Mouse (Mus musculus) left cerebral cortex, postnatal 10 days (tissue): ENCODE measurements around the gene D3Ertd254e. TPM values are rescaled to one million over a fixed set of nuclear protein-coding genes. Genes with fewer than 3 reads are reported as not detected.
A peak's percentile ranks its signal among the peaks of the same experiment; 100 is the strongest.
"Not testable (repeated sequence)": the region's sequence is repeated elsewhere in the genome, so short reads cannot be mapped to it uniquely, and the experiment has no call there.

Experiments
- DNase-seq, 2 experiments: peaks; one replicate each; pipeline ENCODE4 v3.0.0; 2021 to 2022; ENCODE audit warnings: low spot score in 2 of 2, mixed read lengths in 1 of 2; ENCODE audit errors: extremely low spot score in 1 of 2
- intact Hi-C: fragments of 180-260 bp; cut with DNase I; formaldehyde crosslinking; loops from one replicate; pipeline ENCODE4 v1.15.1; 2025
- total RNA-seq, 2 experiments: library from RNA; stranded (reverse); gene quantifications; 2 replicates each; pipeline ENCODE4 v1.2.3; 2021

The D3Ertd254e gene
- total RNA-seq, result 10 to 100 TPM; 17.2 to 18.4 TPM

DNA sequence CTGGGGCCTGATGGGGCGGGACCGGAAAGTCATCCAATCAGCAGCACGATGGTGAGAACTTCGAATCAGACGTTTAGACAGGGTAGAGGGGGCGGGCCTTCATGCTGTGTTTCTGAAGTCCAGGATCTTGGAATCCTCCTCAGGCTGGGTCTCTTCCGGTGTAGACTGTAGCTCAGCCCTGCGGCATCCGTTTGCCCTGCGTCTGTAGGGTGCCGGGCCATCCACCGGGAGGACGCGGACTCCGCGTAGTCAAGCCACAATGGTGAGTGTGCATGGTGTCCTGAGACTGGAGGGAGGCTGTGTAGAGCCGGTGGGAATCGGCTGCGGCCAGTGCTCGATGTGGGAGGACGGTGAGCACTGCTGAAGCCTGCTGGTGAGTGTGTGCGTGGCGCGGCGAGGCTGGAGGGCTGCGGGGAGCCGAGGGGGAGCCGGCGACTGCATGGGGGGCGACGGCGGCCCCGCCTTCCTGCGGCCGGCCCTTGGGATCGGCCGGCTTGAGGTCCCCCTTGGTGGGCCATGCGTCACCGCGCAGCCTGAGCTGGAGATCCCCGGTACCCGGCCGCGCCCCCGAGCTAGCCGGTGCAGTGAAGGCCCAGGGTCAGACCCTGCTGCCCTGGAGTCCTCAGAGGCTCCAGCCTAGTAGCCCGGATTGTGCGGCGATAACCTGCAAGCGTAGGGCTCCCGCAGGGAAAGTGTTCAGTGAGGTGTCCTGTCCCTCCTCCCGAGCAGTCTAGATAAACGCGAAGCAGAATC, at the start of gene D3Ertd254e:
Gene D3Ertd254e (plus strand): TSS at position 84 of the 753 bp plus-strand sequence.
- DNase-seq, result peak; percentile 92 to 94
- intact Hi-C loops, result no loop called here

DNA sequence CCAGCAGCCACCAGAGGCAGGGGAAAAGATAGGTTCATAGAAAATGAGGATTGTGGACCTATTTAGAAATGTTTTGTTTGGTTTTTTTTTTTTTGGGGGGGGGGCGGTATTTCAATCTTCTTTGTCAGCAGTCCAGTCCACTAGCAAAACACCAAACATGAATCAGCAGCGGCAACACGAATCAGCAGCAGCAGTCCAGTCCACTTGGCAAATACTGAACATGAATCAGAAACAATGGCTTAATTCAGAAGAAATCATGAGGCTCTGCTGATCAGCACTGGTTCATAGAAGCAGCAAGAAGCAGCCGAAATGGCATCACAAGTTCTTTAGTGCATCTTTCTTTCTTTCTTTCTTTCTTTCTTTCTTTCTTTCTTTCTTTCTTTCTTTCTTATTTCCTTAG, 34.7 kb upstream of the D3Ertd254e start:
- DNase-seq, result no peak
- intact Hi-C loops, result no loop called here

GRCm38 (mm10) chr3:36119684-36120548, 30.9 kb upstream of the D3Ertd254e start:
- intact Hi-C loops, result no loop called here

GRCm38 (mm10) chr3:36126176-36126575, 24.6 kb upstream of the D3Ertd254e start:
- intact Hi-C loops, DNase-seq: not testable (repeated sequence)

More at GRCm38 (mm10) chr3:36119684-36120548, 30.9 kb upstream of the D3Ertd254e start:
- DNase-seq, result no peak

- intact Hi-C loops, result no loop called here
- DNase-seq, result no peak
Observed at GRCm38 (mm10) chr3:36136152-36136551, 14.7 kb upstream of the D3Ertd254e start.

- intact Hi-C loops, result no loop called here
- DNase-seq, result no peak
Observed at GRCm38 (mm10) chr3:36137560-36137959, 13.3 kb upstream of the D3Ertd254e start.

- DNase-seq, result no peak
- intact Hi-C loops, result no loop called here
Observed at GRCm38 (mm10) chr3:36138171-36138660, 12.6 kb upstream of the D3Ertd254e start.

DNA sequence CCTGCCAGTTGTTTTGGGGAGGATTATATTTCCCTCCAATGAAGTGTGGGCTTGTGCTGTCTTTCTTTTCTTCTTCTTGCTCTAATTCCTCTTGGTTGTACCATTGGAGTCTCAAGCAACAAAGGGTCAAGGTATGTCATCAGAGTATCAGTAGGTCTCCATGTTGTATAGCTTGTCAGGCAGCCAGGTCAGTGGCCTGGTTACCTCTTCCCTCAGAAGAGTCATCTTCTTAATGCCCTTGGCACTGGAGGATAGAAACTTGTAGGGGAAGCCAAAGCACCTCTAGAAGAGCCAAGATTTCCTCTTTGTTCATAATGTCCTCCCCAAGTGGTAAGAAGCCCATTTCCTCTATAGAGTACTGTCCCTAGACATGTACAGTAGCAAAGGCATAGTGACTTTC, 11.8 kb upstream of the D3Ertd254e start:
- DNase-seq, result no peak
- intact Hi-C loops, result no loop called here

DNA sequence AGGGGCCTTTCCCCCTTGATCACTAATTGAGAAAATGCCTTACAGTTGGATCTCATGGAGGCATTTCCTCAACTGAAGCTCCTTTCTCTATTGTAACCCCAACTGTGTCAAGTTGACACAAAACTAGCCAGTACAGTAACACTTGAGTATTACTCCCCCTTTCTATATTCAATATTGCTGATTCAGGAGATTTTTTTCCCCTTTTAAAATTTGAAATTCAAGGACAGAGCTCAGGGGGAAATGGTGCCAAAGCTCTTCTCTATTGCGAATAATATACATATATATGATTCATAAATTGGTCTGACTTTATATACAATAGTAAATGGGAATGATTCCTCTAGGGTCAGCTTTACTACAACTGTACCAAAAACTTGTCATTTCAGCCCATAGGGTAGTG, 282 bp upstream of the D3Ertd254e start:
- intact Hi-C loops, result no loop called here

GRCm38 (mm10) chr3:36155268-36155667, 4.5 kb downstream of the D3Ertd254e start:
- intact Hi-C loops, result no loop called here
- no peak for DNase-seq

More for the DNA sequence above, 282 bp upstream of the D3Ertd254e start:
- no peak for DNase-seq

DNA sequence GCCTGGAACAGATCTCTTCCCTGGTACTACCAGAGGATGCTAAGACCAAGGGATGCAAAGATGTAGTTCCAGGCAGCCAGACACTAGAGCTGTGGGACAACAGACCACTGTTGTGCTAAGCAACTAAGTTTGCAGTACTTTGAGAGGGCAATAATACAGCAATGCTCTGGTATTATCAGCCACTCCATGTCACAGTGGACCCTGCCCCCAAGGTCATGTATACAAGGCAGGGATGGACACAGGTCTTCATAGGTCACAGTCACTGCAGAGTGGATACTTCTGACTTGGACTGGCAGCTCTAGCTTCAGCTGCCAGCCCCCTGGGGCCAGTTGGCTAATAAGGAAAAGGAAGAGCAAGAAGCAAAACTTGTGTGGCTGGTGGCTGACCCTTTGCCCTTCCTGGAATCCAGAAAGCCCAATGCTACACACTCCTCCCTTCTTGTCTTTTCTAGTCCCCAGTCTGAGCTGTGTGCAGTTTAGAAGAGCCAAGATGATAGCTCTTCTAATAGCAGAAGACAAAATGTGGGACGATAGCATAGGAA, 19.9 kb downstream of the D3Ertd254e start:
- no peak for DNase-seq
- intact Hi-C loops, result no loop called here

GRCm38 (mm10) chr3:36171348-36171747, 20.5 kb downstream of the D3Ertd254e start:
- DNase-seq, result no peak
- intact Hi-C loops, result no loop called here

- intact Hi-C loops, result no loop called here
- no peak for DNase-seq
Observed at GRCm38 (mm10) chr3:36173761-36174160, 22.9 kb downstream of the D3Ertd254e start.

- intact Hi-C loops, result loop anchor here (5.0 to 10.0 kb wide), 2 partner anchors 261 to 313 kb away; no protein-coding TSS in a partner anchor
- peak in 1 of 2 experiments; percentile 49 for DNase-seq
Observed at GRCm38 (mm10) chr3:36181519-36181918, 30.7 kb downstream of the D3Ertd254e start.

DNA sequence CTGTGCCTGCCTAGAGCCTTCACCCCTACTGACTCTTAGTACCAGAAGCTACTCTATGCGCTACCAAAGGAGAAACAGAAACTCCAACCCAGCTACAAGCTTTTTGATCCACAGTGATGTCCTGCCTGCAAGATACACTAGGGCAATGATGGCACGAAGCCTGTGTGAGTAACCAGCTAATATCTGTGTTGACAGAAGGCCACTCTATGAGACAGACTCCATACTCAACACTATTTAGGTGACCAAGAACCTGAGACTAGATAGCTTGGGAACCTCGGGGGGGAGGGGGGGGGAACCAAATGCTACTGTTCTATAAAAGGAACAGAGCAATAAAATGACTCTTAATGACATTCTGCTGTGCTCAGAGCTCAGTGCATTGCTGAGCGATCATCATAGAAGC, 35.7 kb downstream of the D3Ertd254e start:
- no peak for DNase-seq
- intact Hi-C loops, result loop anchor here (10.0 kb wide), 1 partner anchor 308 kb away; no protein-coding TSS in a partner anchor

GRCm38 (mm10) chr3:36189243-36189642, 38.4 kb downstream of the D3Ertd254e start:
- DNase-seq, result no peak
- intact Hi-C loops, result loop anchor here (10.0 kb wide), 1 partner anchor 306 kb away; no protein-coding TSS in a partner anchor

DNA sequence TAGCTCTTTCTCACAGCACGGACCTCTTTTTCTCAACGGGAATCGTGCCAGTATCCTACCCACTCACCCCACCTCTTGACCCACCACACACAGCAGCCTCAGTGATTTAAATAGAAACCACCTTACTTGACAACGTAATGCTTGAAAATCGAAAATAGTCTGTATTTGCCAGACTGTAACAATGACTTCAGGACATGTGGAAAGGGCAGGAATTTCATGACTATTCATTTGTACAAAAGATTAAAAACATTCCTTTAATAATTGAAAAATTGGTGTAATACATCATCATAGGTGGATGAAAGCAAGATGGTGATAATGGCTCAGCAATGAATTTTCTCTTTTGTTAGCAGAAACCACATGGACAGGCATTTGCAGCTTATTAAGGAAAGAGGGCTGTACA, 50.3 kb downstream of the D3Ertd254e start:
- intact Hi-C loops, result no loop called here
- DNase-seq, result no peak

GRCm38 (mm10) chr3:36202932-36203331, 52.1 kb downstream of the D3Ertd254e start:
- DNase-seq, result peak in 1 of 2 experiments; percentile 65
- intact Hi-C loops, result no loop called here
